Mouse (Mus musculus) neutrophil, adult 83 days (primary cell): Measurements from ENCODE around the gene 9130409I23Rik. TPM values are rescaled to one million over a fixed set of nuclear protein-coding genes. Genes with fewer than 3 reads are reported as not detected.

Source experiments
- total RNA-seq, 2 experiments: library from RNA; stranded (reverse); gene quantifications; one replicate each; pipeline ENCODE4 v1.2.4; 2023

9130409I23Rik gene
- total RNA-seq = not detected

DNA sequence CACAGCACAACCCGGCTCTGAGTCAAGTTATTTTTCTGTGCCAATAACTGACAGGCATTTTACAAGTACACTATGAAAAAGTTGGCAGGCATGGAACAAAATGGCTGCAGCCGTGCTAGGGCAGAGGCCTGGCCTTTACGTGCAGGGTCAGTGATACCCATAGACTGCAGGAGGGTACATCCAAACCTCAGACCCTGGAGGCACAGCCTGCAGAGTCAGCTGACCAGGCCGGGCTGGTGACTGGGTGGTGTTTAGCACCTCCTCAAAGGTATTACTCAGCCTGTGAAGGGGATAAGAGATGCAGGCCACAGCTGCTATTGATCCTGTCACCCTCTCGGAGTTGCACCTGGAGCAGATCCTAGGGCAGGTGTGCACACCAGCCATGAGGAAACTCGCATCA lies at the start of gene 9130409I23Rik:
Gene 9130409I23Rik (plus strand): TSS at position 301 of the 400 bp plus-strand sequence.

DNA sequence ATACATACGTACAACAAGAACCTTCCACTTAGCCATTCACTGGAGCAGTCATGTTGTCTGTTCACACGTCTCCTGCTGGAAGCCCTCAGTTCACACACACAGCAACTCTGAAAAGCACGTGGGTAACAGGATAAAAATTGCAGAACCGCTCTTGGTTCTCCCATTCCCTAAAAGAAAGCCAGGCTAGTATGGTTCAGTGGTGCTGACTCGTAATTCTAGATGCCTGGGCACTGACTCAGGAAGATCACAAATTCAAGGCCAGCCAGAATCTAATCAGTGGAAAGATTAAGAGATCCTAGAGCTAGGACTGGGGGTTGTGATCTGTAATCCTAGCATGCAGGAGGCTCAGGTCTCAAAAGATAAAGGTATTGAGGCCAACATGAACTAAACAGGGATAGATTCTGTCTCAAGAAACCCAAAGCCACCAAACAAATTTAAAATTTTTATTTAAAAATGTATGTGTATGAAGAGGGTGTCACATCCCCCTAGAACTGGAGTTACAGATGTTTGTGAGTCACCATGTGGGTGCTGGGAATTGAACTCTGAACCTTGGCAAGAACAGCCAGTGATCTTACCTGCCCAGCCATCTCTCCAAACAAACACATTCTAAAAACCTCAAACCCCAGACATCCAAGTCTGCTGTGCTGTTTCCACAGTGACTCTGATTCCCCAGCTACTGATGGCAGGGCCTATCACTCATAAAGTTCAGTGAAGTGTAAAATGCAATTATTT lies 30.1 kb upstream of the 9130409I23Rik start, which contains the start of gene Ephx1:
Gene Ephx1 (minus strand): TSS at position 149 of the 732 bp plus-strand sequence.

Other genes with a start within 250 kb of the 9130409I23Rik start
- gene H3f3a, start 237.3 kb upstream of the 9130409I23Rik start, total RNA-seq = 1,000 to 10,000 TPM; 1,597 to 1,610 TPM
- gene Sde2, start 200.1 kb upstream of the 9130409I23Rik start, total RNA-seq = 10 to 100 TPM; 39.0 to 49.5 TPM
- gene Lefty2, start 158.1 kb upstream of the 9130409I23Rik start, total RNA-seq = not detected
- 10 to 100 TPM; 15.8 to 18.7 TPM for gene Pycr2, start 146.9 kb upstream of the 9130409I23Rik start, total RNA-seq
- gene Lefty1, start 116.2 kb upstream of the 9130409I23Rik start, total RNA-seq = 1 to 10 TPM in 1 of 2 experiments, not detected in 1; 1.3 TPM
- 10 to 100 TPM; 67.6 to 79.7 TPM for gene Tmem63a, start 108.9 kb upstream of the 9130409I23Rik start, total RNA-seq
- under 1 TPM; 0.39 to 0.55 TPM for gene Ephx1, start 30.3 kb upstream of the 9130409I23Rik start, total RNA-seq
- 10 to 100 TPM; 10.1 TPM for gene Nvl, start 93.0 kb downstream of the 9130409I23Rik start, total RNA-seq
- 10 to 100 TPM; 33.1 to 34.5 TPM for gene Cnih4, start 93.5 kb downstream of the 9130409I23Rik start, total RNA-seq
- 100 to 1,000 TPM; 185 to 211 TPM for gene Wdr26, start 160.8 kb downstream of the 9130409I23Rik start, total RNA-seq